Mouse (Mus musculus): ENCODE measurements around the gene Srp14. TPM values are rescaled to one million over a fixed set of nuclear protein-coding genes. Genes with fewer than 3 reads are reported as not detected.

The Srp14 gene
- 260 TPM for polyA plus RNA-seq (2015; fragmentation: Illumina TruSeq; extraction: RNeasy Lipid Tissue Mini Kit (QIAGEN cat#74804); ENCODE audit: low read depth, low replicate concordance)

DNA sequence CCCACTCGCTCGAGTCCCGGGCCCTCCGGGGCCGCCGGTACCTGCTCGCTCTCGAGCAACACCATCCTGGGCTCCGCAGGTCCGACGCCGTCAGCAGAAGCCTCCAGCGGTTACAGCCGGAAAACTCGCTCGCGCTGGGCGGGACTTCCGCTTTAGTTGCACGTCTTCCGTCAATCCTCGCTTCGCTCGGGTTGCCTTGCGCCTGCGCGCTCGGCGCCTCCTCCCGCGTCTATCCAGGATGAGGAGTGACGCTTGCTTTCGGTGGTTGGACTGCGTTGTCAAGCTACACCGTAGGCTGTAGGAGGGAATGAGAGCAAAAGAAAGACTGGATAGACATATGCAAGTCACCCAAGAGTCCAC lies at the start of gene Srp14:
Srp14 (minus strand) TSS at position 162 of the 360 bp plus-strand sequence.

Other genes with a start within 250 kb of the Srp14 start
- gene Fsip1, start 222.7 kb downstream of the Srp14 start, polyA plus RNA-seq (2015; fragmentation: Illumina TruSeq; extraction: RNeasy Lipid Tissue Mini Kit (QIAGEN cat#74804); ENCODE audit: low read depth, low replicate concordance): 0.80 TPM
- 6.6 TPM for gene Gpr176, start 106.3 kb downstream of the Srp14 start, polyA plus RNA-seq (2015; fragmentation: Illumina TruSeq; extraction: RNeasy Lipid Tissue Mini Kit (QIAGEN cat#74804); ENCODE audit: low read depth, low replicate concordance)
- 11.2 TPM for gene Eif2ak4, start 91.1 kb downstream of the Srp14 start, polyA plus RNA-seq (2015; fragmentation: Illumina TruSeq; extraction: RNeasy Lipid Tissue Mini Kit (QIAGEN cat#74804); ENCODE audit: low read depth, low replicate concordance)
- gene Bmf, start 70.0 kb upstream of the Srp14 start, polyA plus RNA-seq (2015; fragmentation: Illumina TruSeq; extraction: RNeasy Lipid Tissue Mini Kit (QIAGEN cat#74804); ENCODE audit: low read depth, low replicate concordance): 4.3 TPM
- 1.3 TPM for gene Bub1b, start 118.5 kb upstream of the Srp14 start, polyA plus RNA-seq (2015; fragmentation: Illumina TruSeq; extraction: RNeasy Lipid Tissue Mini Kit (QIAGEN cat#74804); ENCODE audit: low read depth, low replicate concordance)
- 31.5 TPM for gene Pak6, start 183.6 kb upstream of the Srp14 start, polyA plus RNA-seq (2015; fragmentation: Illumina TruSeq; extraction: RNeasy Lipid Tissue Mini Kit (QIAGEN cat#74804); ENCODE audit: low read depth, low replicate concordance)
- gene Ankrd63, start 224.3 kb upstream of the Srp14 start, polyA plus RNA-seq (2015; fragmentation: Illumina TruSeq; extraction: RNeasy Lipid Tissue Mini Kit (QIAGEN cat#74804); ENCODE audit: low read depth, low replicate concordance): 15.3 TPM
- gene Plcb2, start 248.7 kb upstream of the Srp14 start, polyA plus RNA-seq (2015; fragmentation: Illumina TruSeq; extraction: RNeasy Lipid Tissue Mini Kit (QIAGEN cat#74804); ENCODE audit: low read depth, low replicate concordance): 2.4 TPM